Mouse (Mus musculus) forebrain, embryonic 12.5 days (tissue): ENCODE results near the gene Gm21970. TPM values are rescaled to one million over a fixed set of nuclear protein-coding genes. Genes with fewer than 3 reads are reported as not detected.
A peak's percentile ranks its signal among the peaks of the same experiment; 100 is the strongest.

Experiments used
- ATAC-seq: fragments of 200-750 bp; cut with Nextera tagmentation; 2 replicates; pipeline ENCODE4 v1.8.0; 2017; ENCODE audit warnings: moderate TSS enrichment; ENCODE audit not compliant: low FRiP score
- H3K27ac ChIP-seq: fragments of 300-500 bp; sonication (generic); 2 replicates; pipeline ENCODE4 v1.5.1; 2016; ENCODE audit warnings: mild to moderate bottlenecking
- H3K27me3 ChIP-seq: fragments of 300-500 bp; sonication (generic); 2 replicates; pipeline ENCODE4 v1.6.1; 2016; ENCODE audit warnings: mild to moderate bottlenecking
- H3K36me3 ChIP-seq: fragments of 300-500 bp; sonication (generic); replicated peaks from 2 replicates; pipeline ENCODE4 v1.6.1; 2016; ENCODE audit warnings: mild to moderate bottlenecking
- H3K4me1 ChIP-seq: fragments of 300-500 bp; sonication (generic); 2 replicates; pipeline ENCODE4 v1.6.1; 2016
- H3K4me2 ChIP-seq: fragments of 300-500 bp; sonication (generic); 2 replicates; pipeline ENCODE4 v1.6.1; 2016; ENCODE audit warnings: mild to moderate bottlenecking, moderate library complexity
- H3K4me3 ChIP-seq: fragments of 300-500 bp; sonication (generic); replicated peaks from 2 replicates; pipeline ENCODE4 v1.5.1; 2016; ENCODE audit warnings: mild to moderate bottlenecking
- H3K9ac ChIP-seq: fragments of 300-500 bp; sonication (generic); 2 replicates; pipeline ENCODE4 v1.6.1; 2016; ENCODE audit warnings: mild to moderate bottlenecking
- H3K9me3 ChIP-seq: fragments of 300-500 bp; sonication (generic); 2 replicates; pipeline ENCODE4 v1.6.1; 2016
- WGBS: fragments of 180-500 bp; shearing (Covaris S2); methylation state at CpG from one replicate; pipeline ENCODE4 v1.1.7; 2016; 5-methylcytosine and 5-hydroxymethylcytosine counted together
- polyA plus RNA-seq: library from polyadenylated mRNA; unstranded; fragments of >200 nt; fragmentation: Nextera tagmentation; extraction: Ambion mirVana; gene quantifications from 2 replicates; pipeline ENCODE4 v1.2.1, GENCODE M21; 2016

Gene Gm21970
- not detected in 2 replicates for polyA plus RNA-seq

DNA sequence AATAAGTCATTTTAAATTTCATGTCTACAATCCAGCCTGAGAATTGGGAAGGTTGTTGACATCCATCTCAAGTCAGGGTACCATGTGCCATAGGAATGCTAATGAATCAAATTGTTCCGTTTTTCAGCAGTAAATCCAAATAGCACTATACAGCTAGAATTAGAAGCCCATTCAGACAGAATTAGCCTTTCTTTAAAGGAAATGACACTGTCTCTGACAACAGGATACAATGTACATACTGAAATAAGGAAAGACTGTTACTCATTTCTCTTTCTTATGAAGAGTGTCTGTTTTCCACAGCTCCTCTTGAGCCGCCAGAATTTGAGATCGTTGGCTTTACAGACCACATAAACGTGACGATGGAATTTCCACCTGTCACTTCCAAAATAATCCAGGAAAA lies at the start of gene Gm21970:
Gene Gm21970, plus strand, starts transcription at position 301 of the 400 bp plus-strand sequence.
- 86% methylated on average over 5 of the region's 5 CpGs for WGBS
- H3K4me1 ChIP-seq = no peaks in the 10 kb centered on the region
- H3K4me3 ChIP-seq = no peak within 1 kb of the TSS
- H3K36me3 ChIP-seq = peaks cover 67% of the 10 kb centered on the region
- H3K9me3 ChIP-seq = no peaks in the 10 kb centered on the region; the same call in 1 of the 2 replicates
- no peak within 1 kb of the TSS for H3K27ac ChIP-seq
- no peak within 1 kb of the TSS for H3K9ac ChIP-seq
- H3K4me2 ChIP-seq = no peak within 1 kb of the TSS
- no peaks in the 10 kb centered on the region for H3K27me3 ChIP-seq
- ATAC-seq = no peak

DNA sequence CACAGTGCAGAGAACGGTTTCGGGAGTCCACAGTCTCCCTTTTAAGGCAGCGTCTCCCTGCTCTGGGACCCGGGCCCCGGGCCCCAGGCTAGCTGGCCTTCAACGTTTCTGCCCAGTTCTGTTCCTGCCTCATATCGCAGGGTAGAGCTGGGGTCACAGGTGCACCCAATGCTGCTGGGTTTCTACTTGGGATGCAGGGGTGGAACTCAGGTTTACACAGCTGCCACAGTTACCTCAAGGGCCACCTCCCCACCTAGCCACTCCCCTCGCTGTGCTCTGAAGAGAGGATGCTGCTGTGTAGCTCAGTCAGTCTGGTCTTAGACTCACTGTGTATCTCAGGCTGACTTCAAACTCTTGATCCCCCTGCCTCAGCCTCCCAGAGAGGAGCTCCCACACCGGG lies 45.0 kb upstream of the Gm21970 start:
- whole genome bisulfite sequencing = 84% methylated on average over 9 of the region's 9 CpGs
- H3K27ac ChIP-seq = no peak overlapping the region
- no peak for ATAC-seq
- H3K4me3 ChIP-seq = no peak overlapping the region
- H3K36me3 ChIP-seq = no peaks in the 10 kb centered on the region
- H3K27me3 ChIP-seq = peaks cover 47% of the 10 kb centered on the region
- peaks cover 19% of the 10 kb centered on the region for H3K4me1 ChIP-seq
- no peak overlapping the region for H3K9ac ChIP-seq
- H3K4me2 ChIP-seq = no peak overlapping the region
- H3K9me3 ChIP-seq = no peaks in the 10 kb centered on the region

DNA sequence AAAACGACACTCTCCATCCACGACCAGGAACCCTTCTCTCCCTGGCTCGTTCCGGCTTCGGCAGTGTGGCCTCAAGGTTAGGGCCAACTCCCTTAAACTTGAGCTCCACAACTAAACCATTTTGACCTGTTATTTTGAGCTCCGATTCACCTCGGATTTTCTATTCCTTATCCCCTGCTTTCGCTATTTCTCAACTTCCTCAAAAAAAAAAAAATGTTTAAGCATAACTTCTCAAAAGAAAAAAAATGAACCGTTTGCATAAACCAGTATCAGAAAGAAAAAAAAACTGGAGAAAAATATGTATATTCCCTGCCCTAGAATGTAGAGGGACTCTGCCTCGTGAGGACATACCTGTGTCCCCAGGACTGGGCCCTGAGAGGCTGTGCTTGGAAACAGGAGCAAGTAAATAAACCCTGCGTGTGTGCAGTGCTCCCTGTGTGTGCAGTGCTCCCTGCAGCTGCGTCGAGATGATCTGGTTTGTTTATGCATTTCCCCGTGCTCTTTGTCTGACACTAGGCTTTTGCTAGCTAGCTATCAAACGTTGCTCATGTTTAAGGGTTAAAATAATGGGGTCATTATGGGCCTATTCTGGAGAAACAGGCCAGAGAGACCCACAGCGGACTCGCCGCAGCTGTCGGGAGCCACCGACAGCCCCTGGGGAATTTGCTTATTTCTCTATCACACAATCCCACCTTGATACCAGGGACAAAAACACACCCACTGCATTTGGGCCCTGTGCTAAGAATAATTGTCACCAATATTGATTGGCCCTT lies 43.8 kb upstream of the Gm21970 start:
- Histone ChIP-seq H3K4me1 (peaks cover 22% of the 10 kb centered on the region), H3K9ac (no peak overlapping the region), H3K27me3 (peaks cover 54% of the 10 kb centered on the region), H3K4me3 (no peak overlapping the region), H3K27ac (0 out of 2 replicates have a peak overlapping the region, but pooled peaks have one; percentile 13), H3K9me3 (no peaks in the 10 kb centered on the region), H3K4me2 (no peak overlapping the region), H3K36me3 (no peaks in the 10 kb centered on the region)
- 0 out of 2 replicates have a peak, but pooled peaks have one; percentile 3 for ATAC-seq
- WGBS = 59% methylated on average over 20 of the region's 20 CpGs

DNA sequence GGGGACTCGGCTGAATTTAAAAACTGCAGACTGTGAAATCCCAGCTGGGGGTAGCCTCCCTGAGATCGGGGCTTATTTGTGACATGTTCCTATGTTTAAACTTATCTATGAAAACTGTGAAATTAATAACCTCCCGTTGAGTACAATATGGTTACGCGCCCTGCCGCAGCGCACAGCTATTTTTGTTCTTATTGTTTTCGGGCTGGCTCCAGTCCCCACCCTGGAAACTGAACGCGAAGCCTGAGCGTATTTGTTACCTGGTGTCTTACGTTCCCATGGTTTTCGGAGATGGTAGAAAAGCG lies 43.3 kb upstream of the Gm21970 start:
- WGBS = 56% methylated on average over 14 of the region's 14 CpGs
- Histone ChIP-seq H3K27ac (no peak overlapping the region), H3K4me2 (no peak overlapping the region), H3K27me3 (peaks cover 60% of the 10 kb centered on the region), H3K4me1 (peaks cover 22% of the 10 kb centered on the region), H3K9ac (no peak overlapping the region), H3K9me3 (no peaks in the 10 kb centered on the region), H3K4me3 (no peak overlapping the region), H3K36me3 (no peaks in the 10 kb centered on the region)
- ATAC-seq = 0 out of 2 replicates have a peak, but pooled peaks have one; percentile 35

GRCm38 (mm10) chr16:91348588-91349330 lies 42.8 kb upstream of the Gm21970 start:
- no peak overlapping the region for H3K27ac ChIP-seq

DNA sequence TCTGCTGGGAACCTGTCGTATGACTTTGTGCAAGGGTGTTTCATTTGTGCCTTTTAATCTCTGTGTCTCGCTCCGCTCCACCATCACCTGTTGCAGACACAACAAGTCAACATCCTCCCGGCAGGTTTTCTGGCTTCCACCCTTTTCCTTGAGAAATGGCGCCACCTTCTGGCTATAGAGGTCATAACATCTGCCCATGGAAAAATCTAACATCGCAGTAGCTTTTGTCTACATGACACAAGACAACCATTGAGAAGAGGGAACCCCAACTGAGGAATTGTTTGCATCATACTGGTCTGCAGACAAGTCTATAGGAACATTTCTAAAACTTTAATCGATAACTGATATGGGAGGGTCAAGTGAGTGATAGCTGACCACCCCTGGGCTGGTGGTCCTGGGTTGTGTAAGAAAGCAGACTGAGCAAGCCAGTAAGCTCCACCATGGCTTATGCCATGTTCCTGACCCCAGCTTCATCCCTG lies 39.4 kb upstream of the Gm21970 start:
- Histone ChIP-seq H3K4me1 (peaks cover 22% of the 10 kb centered on the region), H3K36me3 (no peaks in the 10 kb centered on the region), H3K27ac (no peak overlapping the region), H3K9ac (no peak overlapping the region), H3K27me3 (peaks cover 53% of the 10 kb centered on the region), H3K9me3 (no peaks in the 10 kb centered on the region), H3K4me2 (no peak overlapping the region), H3K4me3 (no peak overlapping the region)
- 3% methylated on average over 7 of the region's 7 CpGs for WGBS
- ATAC-seq = peak; percentile 27; the same call in 1 of the 2 replicates

More at GRCm38 (mm10) chr16:91348588-91349330, 42.8 kb upstream of the Gm21970 start:
- H3K9ac ChIP-seq = no peak overlapping the region
- no peak overlapping the region for H3K4me2 ChIP-seq
- no peaks in the 10 kb centered on the region for H3K9me3 ChIP-seq
- WGBS = 67% methylated on average over 28 of the region's 28 CpGs
- peaks cover 65% of the 10 kb centered on the region for H3K27me3 ChIP-seq
- H3K4me3 ChIP-seq = no peak overlapping the region
- peaks cover 22% of the 10 kb centered on the region for H3K4me1 ChIP-seq
- H3K36me3 ChIP-seq = no peaks in the 10 kb centered on the region
- ATAC-seq = 0 out of 2 replicates have a peak, but pooled peaks have one; percentile 2

DNA sequence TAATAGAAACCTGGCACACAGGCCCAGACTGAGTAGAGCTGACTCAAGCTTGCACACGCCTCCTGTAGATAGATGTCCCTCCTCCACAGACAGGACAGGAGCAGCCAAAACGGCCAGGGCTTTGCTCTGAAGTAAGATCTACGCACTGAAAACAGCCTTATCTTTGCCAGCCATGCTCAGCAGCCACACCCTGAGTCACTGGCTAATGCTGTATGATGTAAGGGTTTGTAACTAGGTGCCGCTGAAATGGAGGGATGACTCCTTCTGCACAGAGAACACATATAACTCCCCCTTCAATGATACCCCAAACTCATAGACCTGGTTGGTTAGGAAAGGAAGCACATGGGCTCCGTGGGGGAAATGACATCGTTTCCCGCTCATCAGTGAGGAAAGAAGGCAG lies 38.8 kb upstream of the Gm21970 start:
- Histone ChIP-seq H3K9ac (no peak overlapping the region), H3K9me3 (no peaks in the 10 kb centered on the region), H3K4me3 (no peak overlapping the region), H3K4me1 (peaks cover 21% of the 10 kb centered on the region), H3K36me3 (no peaks in the 10 kb centered on the region), H3K4me2 (no peak overlapping the region), H3K27ac (no peak overlapping the region), H3K27me3 (peaks cover 53% of the 10 kb centered on the region)
- ATAC-seq = no peak
- 82% methylated on average over 7 of the region's 7 CpGs for WGBS

DNA sequence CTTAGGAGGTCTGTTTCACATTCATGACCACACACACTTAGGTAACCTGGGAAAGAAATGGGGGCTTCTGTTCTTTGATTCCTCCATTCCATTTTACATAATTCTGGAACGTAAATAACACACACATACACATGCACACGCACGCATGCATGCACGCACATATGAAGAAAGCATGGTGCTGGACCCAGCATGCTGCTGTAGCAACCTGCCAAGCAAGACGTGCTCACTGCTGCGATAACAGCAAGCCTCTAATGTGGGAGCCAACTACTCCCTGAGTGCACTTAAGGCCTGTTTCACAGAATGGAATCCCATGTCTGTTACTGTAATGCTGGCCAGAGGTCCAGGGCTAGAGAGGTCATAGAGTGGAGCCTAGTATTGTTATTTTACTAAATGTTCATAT lies 38.3 kb upstream of the Gm21970 start:
- Histone ChIP-seq H3K4me3 (no peak overlapping the region), H3K9ac (no peak overlapping the region), H3K36me3 (no peaks in the 10 kb centered on the region), H3K27ac (no peak overlapping the region), H3K4me2 (no peak overlapping the region), H3K27me3 (peaks cover 53% of the 10 kb centered on the region), H3K9me3 (no peaks in the 10 kb centered on the region), H3K4me1 (peaks cover 16% of the 10 kb centered on the region)
- no peak for ATAC-seq
- WGBS = 83% methylated on average over 6 of the region's 6 CpGs

- Histone ChIP-seq H3K9ac (no peak overlapping the region), H3K27me3 (peaks cover 53% of the 10 kb centered on the region)
- WGBS = 83% methylated on average over 5 of the region's 5 CpGs
Measured at GRCm38 (mm10) chr16:91353638-91354037, 37.9 kb upstream of the Gm21970 start.

GRCm38 (mm10) chr16:91354599-91354998 lies 36.9 kb upstream of the Gm21970 start:
- H3K4me2 ChIP-seq = no peak overlapping the region
- H3K27ac ChIP-seq = no peak overlapping the region
- no peak overlapping the region for H3K9ac ChIP-seq
- ATAC-seq = no peak
- WGBS = 78% methylated on average over 4 of the region's 4 CpGs
- peaks cover 53% of the 10 kb centered on the region for H3K27me3 ChIP-seq
- H3K4me1 ChIP-seq = peaks cover 9% of the 10 kb centered on the region; the same call in 1 of the 2 replicates
- no peak overlapping the region for H3K4me3 ChIP-seq
- no peaks in the 10 kb centered on the region for H3K36me3 ChIP-seq
- no peaks in the 10 kb centered on the region for H3K9me3 ChIP-seq

More at GRCm38 (mm10) chr16:91353638-91354037, 37.9 kb upstream of the Gm21970 start:
- Histone ChIP-seq H3K9me3 (no peaks in the 10 kb centered on the region), H3K36me3 (no peaks in the 10 kb centered on the region), H3K27ac (no peak overlapping the region), H3K4me3 (no peak overlapping the region), H3K4me2 (no peak overlapping the region), H3K4me1 (peaks cover 12% of the 10 kb centered on the region)
- ATAC-seq = no peak

DNA sequence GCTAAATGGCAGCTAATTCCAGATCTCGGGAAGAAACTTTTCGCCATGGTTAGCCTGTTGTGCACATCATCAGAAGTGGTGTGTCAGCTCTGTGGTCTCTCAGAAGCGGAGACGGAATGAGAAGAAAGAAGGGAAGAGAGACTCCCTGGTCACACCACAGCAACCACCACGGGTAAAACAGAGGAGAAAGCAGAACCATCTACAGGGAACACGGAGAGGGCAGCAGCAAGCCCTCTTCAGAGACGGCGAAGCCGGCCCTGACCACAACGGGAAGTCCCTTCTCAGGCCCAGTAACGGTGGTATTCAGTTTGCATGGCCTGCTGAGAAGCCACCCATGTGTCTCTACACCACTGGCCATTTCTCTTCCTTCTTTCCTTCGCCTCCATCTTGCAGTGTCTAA lies 36.4 kb upstream of the Gm21970 start:
- WGBS = 80% methylated on average over 12 of the region's 12 CpGs
- Histone ChIP-seq H3K9me3 (no peaks in the 10 kb centered on the region), H3K27me3 (peaks cover 50% of the 10 kb centered on the region), H3K27ac (no peak overlapping the region), H3K9ac (no peak overlapping the region), H3K4me1 (peaks cover 9% of the 10 kb centered on the region; the same call in 1 of the 2 replicates), H3K4me3 (no peak overlapping the region), H3K36me3 (no peaks in the 10 kb centered on the region), H3K4me2 (no peak overlapping the region)
- no peak for ATAC-seq

GRCm38 (mm10) chr16:91356760-91357525 lies 34.6 kb upstream of the Gm21970 start:
- H3K9ac ChIP-seq = no peak overlapping the region
- no peak overlapping the region for H3K4me3 ChIP-seq
- H3K4me1 ChIP-seq = 0 out of 2 replicates have a peak, but pooled peaks cover 3% of the 10 kb centered on the region
- peaks cover 37% of the 10 kb centered on the region for H3K27me3 ChIP-seq
- H3K36me3 ChIP-seq = no peaks in the 10 kb centered on the region
- no peak for ATAC-seq
- no peaks in the 10 kb centered on the region for H3K9me3 ChIP-seq
- 75% methylated on average over 10 of the region's 10 CpGs for WGBS
- no peak overlapping the region for H3K27ac ChIP-seq
- no peak overlapping the region for H3K4me2 ChIP-seq
